Mouse (Mus musculus) hindbrain, embryonic 11.5 days (tissue): ENCODE measurements around the gene Lgals4. TPM values are rescaled to one million over a fixed set of nuclear protein-coding genes. Genes with fewer than 3 reads are reported as not detected.

Source experiments
- ATAC-seq: fragments of 200-750 bp; cut with Nextera tagmentation; 2 replicates; pipeline ENCODE4 v1.8.0; 2017; ENCODE audit warnings: mild to moderate bottlenecking, moderate TSS enrichment, moderate library complexity; ENCODE audit not compliant: low FRiP score
- DNase-seq: peaks from one replicate; pipeline ENCODE4 v3.0.0-alpha.2; 2015; ENCODE audit warnings: low spot score
- H3K27ac ChIP-seq: fragments of 300-500 bp; sonication (generic); 2 replicates; pipeline ENCODE4 v1.5.1; 2014; ENCODE audit warnings: mild to moderate bottlenecking, low read depth, low read length
- H3K27me3 ChIP-seq: fragments of 300-500 bp; sonication (generic); 2 replicates; pipeline ENCODE4 v1.6.1; 2014; ENCODE audit warnings: mild to moderate bottlenecking, low read length, moderate library complexity, mixed read lengths; ENCODE audit not compliant: control insufficient read depth, insufficient read depth
- H3K36me3 ChIP-seq: fragments of 300-500 bp; sonication (generic); 2 replicates; pipeline ENCODE4 v1.6.1; 2014; ENCODE audit warnings: mild to moderate bottlenecking, low read length, moderate library complexity, mixed read lengths; ENCODE audit not compliant: control insufficient read depth, insufficient read depth
- H3K4me1 ChIP-seq: fragments of 300-500 bp; sonication (generic); replicated peaks from 2 replicates; pipeline ENCODE4 v1.6.1; 2014; ENCODE audit warnings: low read length, mixed read lengths; ENCODE audit not compliant: control insufficient read depth, insufficient read depth
- H3K4me2 ChIP-seq: fragments of 300-500 bp; sonication (generic); replicated peaks from 2 replicates; pipeline ENCODE4 v1.6.1; 2014; ENCODE audit warnings: mild to moderate bottlenecking, low read depth, low read length
- H3K4me3 ChIP-seq: fragments of 300-500 bp; sonication (generic); 2 replicates; pipeline ENCODE4 v1.5.1; 2014; ENCODE audit warnings: low read depth, low read length
- H3K9ac ChIP-seq: fragments of 300-500 bp; sonication (generic); 2 replicates; pipeline ENCODE4 v1.6.1; 2014; ENCODE audit warnings: low read depth, low read length
- H3K9me3 ChIP-seq: fragments of 300-500 bp; sonication (generic); 2 replicates; pipeline ENCODE4 v1.6.1; 2016; ENCODE audit warnings: low read length; ENCODE audit not compliant: control insufficient read depth
- WGBS: fragments of 180-500 bp; shearing (Covaris S2); extraction: QIAGEN DNeasy Blood & Tissue Kit; methylation state at CpG from one replicate; pipeline ENCODE4 v1.1.7; 2014; 5-methylcytosine and 5-hydroxymethylcytosine counted together
- polyA plus RNA-seq: library from polyadenylated mRNA; unstranded; fragments of >200 nt; fragmentation: Nextera tagmentation; extraction: Ambion mirVana; gene quantifications from 2 replicates; pipeline ENCODE4 v1.2.1, GENCODE M21; 2014

Lgals4 gene
- polyA plus RNA-seq, 1 experiment from 2014 or later = 2.5 TPM

DNA sequence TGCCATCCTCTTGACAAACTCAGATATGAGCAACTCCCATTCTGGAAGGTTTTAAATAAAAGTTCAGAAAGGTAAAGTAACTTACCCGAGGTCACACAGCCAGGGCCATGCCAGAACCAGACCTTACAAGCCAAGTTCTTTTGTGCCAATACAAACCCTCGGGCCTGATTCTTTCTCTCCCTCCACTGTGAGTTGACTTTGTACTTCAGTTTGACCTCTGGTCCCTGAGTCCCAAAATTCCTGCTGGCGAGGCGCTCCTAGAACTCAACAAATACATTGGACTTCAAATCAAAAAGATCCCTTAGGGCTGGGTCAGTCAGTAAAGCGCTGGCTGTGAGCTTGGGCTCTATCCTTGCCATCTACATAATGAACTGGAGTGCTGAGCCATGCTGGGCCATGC is 3.3 kb downstream of the Lgals4 start:
- Histone ChIP-seq H3K4me3 (no peak overlapping the region), H3K4me2 (no peak overlapping the region), H3K9me3 (no peaks in the 10 kb centered on the region), H3K9ac (no peak overlapping the region), H3K4me1 (no peaks in the 10 kb centered on the region), H3K27me3 (no peaks in the 10 kb centered on the region), H3K27ac (no peak overlapping the region), H3K36me3 (no peaks in the 10 kb centered on the region)
- ATAC-seq = no peak
- DNase-seq = no peak
- WGBS = 83% methylated on average over 5 of the region's 5 CpGs

DNA sequence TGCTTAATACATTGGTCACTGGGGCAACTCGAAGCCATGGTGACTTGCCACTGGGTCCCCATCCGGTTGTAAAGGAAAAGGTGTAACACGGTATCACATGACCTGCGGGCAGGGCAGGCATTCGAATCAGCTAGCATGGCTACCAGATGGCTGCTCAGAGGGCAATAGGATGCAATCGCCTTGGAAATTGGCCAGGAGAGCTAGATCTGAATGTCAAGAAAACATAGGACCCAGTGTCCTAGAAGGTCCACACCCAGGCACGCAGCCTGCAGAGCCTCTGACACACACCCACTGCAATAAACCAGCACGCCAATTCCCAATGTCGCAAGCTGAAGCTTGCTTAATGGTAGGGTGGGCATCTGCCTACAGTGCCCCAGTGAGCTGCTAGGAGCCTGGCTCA is 4.7 kb downstream of the Lgals4 start:
- no peak overlapping the region for H3K9ac ChIP-seq
- no peaks in the 10 kb centered on the region for H3K4me1 ChIP-seq
- H3K4me2 ChIP-seq = no peak overlapping the region
- no peaks in the 10 kb centered on the region for H3K36me3 ChIP-seq
- H3K27me3 ChIP-seq = no peaks in the 10 kb centered on the region
- ATAC-seq (no peak), DNase-seq (no peak)
- H3K9me3 ChIP-seq = no peaks in the 10 kb centered on the region
- 85% methylated on average over 9 of the region's 9 CpGs for WGBS
- no peak overlapping the region for H3K4me3 ChIP-seq
- H3K27ac ChIP-seq = no peak overlapping the region

DNA sequence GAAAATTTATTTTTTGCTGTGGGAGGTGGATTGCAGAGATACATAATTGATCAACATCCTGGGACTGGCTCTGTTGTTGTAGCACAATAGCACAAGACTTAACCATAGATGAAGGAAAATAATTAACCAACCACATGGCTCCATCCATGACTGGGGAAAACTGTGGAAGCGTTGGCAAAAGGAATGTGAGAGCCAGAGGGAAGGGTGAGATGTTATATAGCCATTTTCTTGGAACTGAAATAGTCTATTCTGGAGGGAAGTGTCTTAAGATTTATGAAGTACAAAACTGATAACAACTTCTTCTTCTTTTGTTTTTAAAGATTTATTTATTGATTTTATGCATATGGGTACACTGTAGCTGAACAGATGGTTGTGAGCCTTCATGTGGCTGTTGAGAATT is 13.6 kb downstream of the Lgals4 start:
- ATAC-seq (no peak), DNase-seq (no peak)
- Histone ChIP-seq H3K9me3 (no peaks in the 10 kb centered on the region), H3K4me2 (no peak overlapping the region), H3K4me3 (no peak overlapping the region), H3K4me1 (no peaks in the 10 kb centered on the region), H3K9ac (no peak overlapping the region), H3K27ac (no peak overlapping the region), H3K27me3 (no peaks in the 10 kb centered on the region), H3K36me3 (no peaks in the 10 kb centered on the region)
- 79% methylated on average over 1 of the region's 1 CpGs for WGBS

DNA sequence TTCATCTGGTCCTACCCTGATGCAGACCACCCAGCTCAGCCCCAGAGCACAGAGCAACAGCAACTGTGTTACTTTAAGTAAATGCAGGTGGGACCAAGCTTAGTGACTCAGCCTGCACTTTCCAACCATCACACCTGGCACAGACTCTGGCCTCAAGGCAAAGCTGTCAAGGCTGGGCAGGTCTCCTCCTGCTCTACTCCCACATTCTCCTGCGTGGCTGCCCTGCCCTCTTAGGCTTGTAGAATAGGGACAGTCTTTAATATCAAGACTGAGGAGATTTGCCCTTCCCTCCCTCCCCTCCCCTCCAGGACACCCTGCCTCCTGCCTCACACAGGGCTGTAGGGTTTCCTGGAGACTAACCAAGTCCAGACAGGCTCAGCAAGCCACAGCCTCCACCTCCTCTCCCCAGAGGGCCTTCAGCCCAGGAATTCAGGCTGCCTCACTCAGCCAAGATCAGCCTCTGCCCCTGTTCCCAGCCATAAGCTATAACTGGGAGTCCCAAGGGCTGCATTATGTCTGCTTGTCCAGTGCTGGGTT is 16.1 kb downstream of the Lgals4 start:
- no peaks in the 10 kb centered on the region for H3K27me3 ChIP-seq
- no peak overlapping the region for H3K4me3 ChIP-seq
- 56% methylated on average over 1 of the region's 1 CpGs for WGBS
- no peak for ATAC-seq
- no peaks in the 10 kb centered on the region for H3K36me3 ChIP-seq
- H3K4me2 ChIP-seq = no peak overlapping the region
- no peak overlapping the region for H3K9ac ChIP-seq
- no peak for DNase-seq
- no peaks in the 10 kb centered on the region for H3K9me3 ChIP-seq
- H3K27ac ChIP-seq = no peak overlapping the region
- H3K4me1 ChIP-seq = no peaks in the 10 kb centered on the region

DNA sequence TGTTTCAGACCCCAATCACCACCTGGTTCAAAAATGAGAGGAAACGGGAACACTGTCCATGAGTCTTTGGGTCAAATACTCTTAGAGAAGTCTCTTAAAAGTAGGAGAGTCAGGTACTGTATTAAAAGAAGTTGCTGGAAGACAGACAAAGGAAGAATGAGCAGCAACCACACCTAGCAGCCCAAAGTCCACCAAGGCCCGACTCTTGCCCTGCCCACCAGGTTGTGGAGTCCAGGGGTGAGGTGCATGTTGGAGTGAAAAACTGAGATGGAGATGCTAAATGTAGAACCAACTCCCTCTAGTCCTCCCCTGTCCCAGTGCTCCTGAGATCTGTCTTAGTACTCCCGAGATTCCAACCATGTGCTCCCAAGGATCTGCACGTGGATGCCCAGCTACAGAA is 17.0 kb downstream of the Lgals4 start:
- WGBS = 77% methylated on average over 4 of the region's 4 CpGs
- ATAC-seq (no peak), DNase-seq (no peak)
- no peaks in the 10 kb centered on the region for H3K9me3 ChIP-seq
- H3K4me2 ChIP-seq = no peak overlapping the region
- no peak overlapping the region for H3K27ac ChIP-seq
- no peak overlapping the region for H3K9ac ChIP-seq
- H3K27me3 ChIP-seq = no peaks in the 10 kb centered on the region
- no peak overlapping the region for H3K4me3 ChIP-seq
- H3K4me1 ChIP-seq = no peaks in the 10 kb centered on the region
- H3K36me3 ChIP-seq = no peaks in the 10 kb centered on the region

DNA sequence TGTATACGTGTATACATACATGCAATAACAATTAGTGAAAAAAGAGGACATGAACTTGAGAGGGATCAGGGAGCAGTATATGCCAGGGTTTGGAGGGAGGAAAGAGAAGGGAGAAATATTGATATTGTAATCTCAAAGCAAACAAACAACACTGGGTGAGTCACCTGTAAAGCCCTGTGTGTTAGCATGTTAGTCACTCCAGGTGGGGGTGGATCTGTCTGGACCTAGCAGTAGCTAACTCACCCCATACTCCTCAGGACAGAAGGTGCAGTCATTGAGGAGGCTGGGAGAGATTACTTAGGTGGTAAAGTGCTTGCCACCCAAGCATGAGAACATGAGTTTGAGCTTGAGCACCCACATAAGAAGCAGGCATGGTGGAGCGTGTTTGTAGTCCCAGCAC is 26.3 kb downstream of the Lgals4 start:
- H3K4me1 ChIP-seq = no peaks in the 10 kb centered on the region
- ATAC-seq (no peak), DNase-seq (no peak)
- no peak overlapping the region for H3K4me2 ChIP-seq
- no peak overlapping the region for H3K4me3 ChIP-seq
- H3K36me3 ChIP-seq = no peaks in the 10 kb centered on the region
- H3K27me3 ChIP-seq = no peaks in the 10 kb centered on the region
- H3K9me3 ChIP-seq = no peaks in the 10 kb centered on the region
- H3K27ac ChIP-seq = no peak overlapping the region
- WGBS = 96% methylated on average over 2 of the region's 2 CpGs
- H3K9ac ChIP-seq = no peak overlapping the region

DNA sequence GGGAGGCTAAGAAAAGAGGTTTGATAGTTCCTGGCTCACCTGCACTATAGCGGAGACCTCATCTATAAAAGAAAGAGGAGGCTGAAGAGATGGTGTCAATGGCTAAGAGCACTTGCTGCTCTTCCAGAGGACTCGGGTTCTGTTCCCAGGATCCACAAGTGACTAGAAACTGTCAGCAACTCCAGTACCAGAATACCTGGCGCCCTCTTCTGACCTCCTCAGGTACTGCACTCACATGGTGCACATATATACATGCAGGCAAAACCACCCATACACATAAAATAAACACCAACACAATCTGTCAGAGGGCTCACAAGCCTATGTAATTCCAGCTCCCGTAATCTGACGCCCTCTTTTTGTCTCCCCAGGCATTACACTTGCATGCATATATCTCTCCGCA is 27.2 kb downstream of the Lgals4 start:
- Histone ChIP-seq H3K27ac (no peak overlapping the region), H3K9me3 (no peaks in the 10 kb centered on the region), H3K9ac (no peak overlapping the region), H3K4me1 (no peaks in the 10 kb centered on the region), H3K4me3 (no peak overlapping the region), H3K4me2 (no peak overlapping the region), H3K36me3 (no peaks in the 10 kb centered on the region), H3K27me3 (no peaks in the 10 kb centered on the region)
- ATAC-seq (no peak), DNase-seq (no peak)
- WGBS = 86% methylated on average over 6 of the region's 6 CpGs

DNA sequence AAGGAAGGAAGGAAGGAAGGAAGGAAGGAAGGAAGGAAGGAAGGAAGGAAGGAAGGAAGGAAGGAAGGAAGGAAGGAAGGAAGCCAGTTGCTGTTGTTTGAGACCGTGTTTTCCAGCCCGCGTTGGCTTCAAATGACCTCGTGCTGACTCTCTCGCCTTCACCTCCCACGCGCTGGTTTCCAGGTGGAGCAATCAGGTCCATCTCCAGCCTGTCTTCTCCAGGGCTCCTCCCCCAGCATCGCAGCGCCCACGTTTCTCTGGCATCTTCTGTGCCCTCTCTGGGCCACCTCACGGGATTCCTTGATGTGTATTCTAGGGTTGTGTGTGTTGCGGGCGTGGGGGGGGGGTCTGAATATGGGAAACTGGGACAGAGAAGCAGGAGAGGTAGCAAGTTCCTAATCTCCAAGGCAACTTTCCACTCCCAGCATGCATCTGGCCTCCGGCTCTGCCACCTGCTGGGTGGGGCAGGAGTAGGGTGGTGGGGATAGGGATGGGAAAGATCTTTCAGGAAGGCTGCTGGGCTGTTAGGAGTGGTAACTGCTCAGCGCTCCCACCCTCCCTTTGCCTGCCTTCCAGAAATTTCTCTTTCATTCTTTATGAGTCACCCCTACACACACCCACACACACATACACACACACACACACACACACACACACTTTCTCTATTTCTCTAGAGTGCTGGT is 29.3 kb downstream of the Lgals4 start:
- Histone ChIP-seq H3K27me3 (no peaks in the 10 kb centered on the region), H3K9me3 (no peaks in the 10 kb centered on the region), H3K4me2 (no peak overlapping the region), H3K4me1 (no peaks in the 10 kb centered on the region), H3K9ac (no peak overlapping the region), H3K36me3 (no peaks in the 10 kb centered on the region), H3K27ac (no peak overlapping the region), H3K4me3 (no peak overlapping the region)
- DNase-seq (no peak), ATAC-seq (no peak)
- 80% methylated on average over 15 of the region's 15 CpGs for WGBS

DNA sequence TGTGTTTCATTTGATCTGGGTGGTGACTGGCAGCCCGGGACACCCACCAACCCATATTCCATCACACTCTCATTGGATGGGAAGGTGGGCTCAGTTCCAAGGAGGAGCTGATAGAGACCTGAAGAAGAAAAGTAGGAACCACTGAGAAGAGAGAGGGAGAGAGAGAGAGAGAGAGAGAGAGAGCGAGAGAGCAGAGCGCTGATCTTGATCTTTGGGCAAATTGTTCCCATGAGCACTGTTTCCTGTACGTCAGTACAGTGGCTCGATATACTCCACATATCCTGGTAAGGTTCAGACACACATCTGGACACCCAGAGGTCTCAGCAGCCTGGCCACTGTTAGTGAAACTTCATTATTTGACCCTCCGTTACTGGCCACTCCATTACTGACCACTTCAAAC is 29.9 kb downstream of the Lgals4 start, which contains the start of gene Lgals7:
Gene Lgals7 (plus strand): TSS at position 314 of the 400 bp plus-strand sequence.
- Histone ChIP-seq H3K9ac (0 out of 2 replicates have a peak within 1 kb of the TSS, but pooled peaks have one; percentile 15), H3K4me3 (no peak within 1 kb of the TSS), H3K27ac (no peak within 1 kb of the TSS), H3K36me3 (no peaks in the 10 kb centered on the region), H3K9me3 (no peaks in the 10 kb centered on the region), H3K4me1 (no peaks in the 10 kb centered on the region), H3K4me2 (no peak within 1 kb of the TSS), H3K27me3 (no peaks in the 10 kb centered on the region)
- DNase-seq (no peak), ATAC-seq (no peak)
- WGBS = 90% methylated on average over 6 of the region's 6 CpGs
